Mouse (Mus musculus): ENCODE measurements at regions not wholly inside any gene's neighbourhood (a gene's known extent, or its start where the extent isn't known, plus 50 kb on each side); places are given as distances from the start of the nearest gene placed in this dataset.
A peak's percentile ranks its signal among the peaks of the same experiment; 100 is the strongest.

GRCm38 (mm10) chr14:110685247-110685646, 69.7 kb downstream of the Slitrk6 start:
- DNase-seq, result no peak

GRCm38 (mm10) chr14:110679741-110680140, 75.2 kb downstream of the Slitrk6 start:
- DNase-seq, result no peak

- no peak for DNase-seq
Measured at GRCm38 (mm10) chr14:110665712-110666111, 89.2 kb downstream of the Slitrk6 start.

- no peak for DNase-seq
Measured at GRCm38 (mm10) chr14:110663231-110663630, 91.7 kb downstream of the Slitrk6 start.

- no peak for DNase-seq
Measured at GRCm38 (mm10) chr14:110634147-110634546, 120.8 kb downstream of the Slitrk6 start.

- no peak for DNase-seq
Measured at GRCm38 (mm10) chr14:110623716-110624115, 131.2 kb downstream of the Slitrk6 start.

- DNase-seq, result no peak
Measured at GRCm38 (mm10) chr14:110618496-110618920, 136.4 kb downstream of the Slitrk6 start.

- no peak for DNase-seq
Measured at GRCm38 (mm10) chr14:110616447-110616846, 138.5 kb downstream of the Slitrk6 start.

GRCm38 (mm10) chr14:110580311-110580710, 174.6 kb downstream of the Slitrk6 start:
- no peak for DNase-seq

- no peak for DNase-seq
Measured at GRCm38 (mm10) chr14:110570717-110571116, 184.2 kb downstream of the Slitrk6 start.

GRCm38 (mm10) chr14:110565783-110566445, 189.0 kb downstream of the Slitrk6 start:
- no peak for DNase-seq

GRCm38 (mm10) chr14:110564621-110565020, 190.3 kb downstream of the Slitrk6 start:
- no peak for DNase-seq

- no peak for DNase-seq
Measured at GRCm38 (mm10) chr14:110545265-110545664, 209.7 kb downstream of the Slitrk6 start.

- peak; percentile 17 for DNase-seq
Measured at GRCm38 (mm10) chr14:110543303-110544134, 211.4 kb downstream of the Slitrk6 start.

GRCm38 (mm10) chr14:110527306-110527705, 227.6 kb downstream of the Slitrk6 start:
- DNase-seq, result no peak

- DNase-seq, result no peak
Measured at GRCm38 (mm10) chr14:110485057-110485456, 269.9 kb downstream of the Slitrk6 start.

GRCm38 (mm10) chr14:110472743-110473142, 282.2 kb downstream of the Slitrk6 start:
- DNase-seq, result peak; percentile 66

- no peak for DNase-seq
Measured at GRCm38 (mm10) chr14:110472176-110472575, 282.8 kb downstream of the Slitrk6 start.

GRCm38 (mm10) chr14:110470714-110471113, 284.2 kb downstream of the Slitrk6 start:
- no peak for DNase-seq

GRCm38 (mm10) chr14:110468457-110469311, 286.3 kb downstream of the Slitrk6 start:
- DNase-seq, result peak; percentile 54

Measured in retina, postnatal 1 day (tissue).